Mouse (Mus musculus) thymus, adult 18-20 months (tissue): ENCODE measurements at regions not wholly inside any gene's neighbourhood (a gene's known extent, or its start where the extent isn't known, plus 50 kb on each side); places are given as distances from the start of the nearest gene placed in this dataset.
"Not testable (repeated sequence)": the region's sequence is repeated elsewhere in the genome, so short reads cannot be mapped to it uniquely, and the experiment has no call there.

Experiments used
- DNase-seq, 2 experiments: peaks; one replicate each; pipeline ENCODE4 v3.0.0; 2022; ENCODE audit warnings: mixed read lengths in 2 of 2

- DNase-seq: not testable (repeated sequence)
Observed at GRCm38 (mm10) chr12:117327086-117327485, 189.2 kb upstream of the Rapgef5 start.

DNA sequence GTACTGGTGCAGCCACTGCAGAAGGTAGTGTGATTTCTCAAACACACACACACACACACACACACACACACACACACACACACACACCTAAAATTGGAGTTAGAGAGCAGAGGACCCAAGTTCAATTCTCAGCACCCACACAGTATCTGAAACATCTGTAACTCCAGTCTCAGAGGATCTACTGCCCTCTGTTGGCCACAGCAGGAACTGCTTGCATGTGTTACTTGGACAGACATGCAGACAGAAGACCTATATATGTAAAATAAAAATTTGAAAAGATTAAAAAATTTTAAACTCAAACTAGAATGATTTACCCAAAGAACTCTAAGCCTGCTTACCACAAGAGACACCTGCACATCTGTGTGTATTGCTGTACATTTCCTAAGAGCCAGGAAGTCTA lies 185.9 kb upstream of the Rapgef5 start:
- DNase-seq: no peak

GRCm38 (mm10) chr12:117336856-117337255 lies 179.4 kb upstream of the Rapgef5 start:
- DNase-seq: peak; percentile 35 to 36

DNA sequence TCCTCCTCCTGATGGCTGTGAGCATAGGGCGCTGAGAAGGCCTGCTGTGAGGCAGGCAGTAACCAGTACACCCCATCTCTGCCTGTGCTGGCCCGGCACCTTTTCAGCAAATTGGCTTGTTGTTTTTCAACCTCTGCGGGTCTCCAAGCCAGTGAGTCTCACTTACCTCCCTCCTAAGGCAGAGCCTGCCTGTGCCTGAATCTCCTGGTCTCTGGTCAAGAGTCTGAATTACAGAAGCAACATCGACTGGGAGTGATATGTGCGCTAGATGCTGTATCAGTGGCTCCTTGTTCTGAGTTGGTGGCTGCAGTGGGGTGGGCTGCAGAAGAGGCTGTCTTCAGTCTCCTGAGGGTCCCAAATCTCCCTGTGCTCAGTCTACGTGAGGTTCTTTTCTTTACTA lies 174.0 kb upstream of the Rapgef5 start:
- no peak for DNase-seq

GRCm38 (mm10) chr12:117343121-117343520 lies 173.2 kb upstream of the Rapgef5 start:
- DNase-seq: no peak

- DNase-seq: not testable (repeated sequence)
Observed at GRCm38 (mm10) chr12:117343605-117344004, 172.7 kb upstream of the Rapgef5 start.

- no peak for DNase-seq
Observed at GRCm38 (mm10) chr12:117344266-117345087, 171.8 kb upstream of the Rapgef5 start.

- DNase-seq: no peak
Observed at GRCm38 (mm10) chr12:117345088-117345977, 170.9 kb upstream of the Rapgef5 start.

DNA sequence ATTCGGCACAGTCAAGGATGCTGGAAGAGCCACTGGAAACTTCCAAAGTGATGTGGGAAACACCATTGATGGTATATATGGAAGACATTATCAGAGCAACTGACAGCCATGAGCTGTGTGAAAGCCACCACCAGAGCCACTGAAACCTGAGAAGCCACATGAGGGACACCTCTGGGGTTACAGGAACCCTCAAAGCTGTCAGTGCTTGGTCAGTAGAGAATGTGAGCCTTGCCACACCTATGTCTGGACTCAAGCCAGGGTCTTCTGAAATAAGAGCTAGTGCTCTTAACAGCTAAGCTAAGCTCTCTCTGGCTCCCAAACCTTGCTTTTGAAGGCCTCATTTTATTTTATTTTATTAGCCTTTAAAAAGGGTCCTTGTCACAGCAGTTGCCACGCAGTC lies 170.2 kb upstream of the Rapgef5 start:
- DNase-seq: no peak

DNA sequence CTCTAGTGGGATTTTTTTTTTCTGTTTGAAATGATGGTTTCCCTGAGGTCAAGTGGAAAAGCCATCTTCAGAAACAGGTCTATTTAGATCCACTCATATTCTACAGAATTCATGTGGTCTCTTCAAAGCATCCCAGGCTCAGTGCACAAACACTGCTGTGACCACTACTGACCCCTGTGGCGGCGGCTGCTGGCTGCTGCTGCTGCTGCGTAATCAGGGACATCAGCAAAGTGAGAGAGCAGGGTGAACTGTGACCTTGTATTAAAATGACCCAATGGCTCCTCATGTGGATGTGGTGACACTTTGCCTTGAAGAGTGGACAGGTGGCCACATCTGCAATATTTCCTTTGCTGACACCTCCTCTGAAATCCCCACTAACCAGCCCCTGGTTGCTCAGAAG lies 169.1 kb upstream of the Rapgef5 start:
- no peak for DNase-seq

DNA sequence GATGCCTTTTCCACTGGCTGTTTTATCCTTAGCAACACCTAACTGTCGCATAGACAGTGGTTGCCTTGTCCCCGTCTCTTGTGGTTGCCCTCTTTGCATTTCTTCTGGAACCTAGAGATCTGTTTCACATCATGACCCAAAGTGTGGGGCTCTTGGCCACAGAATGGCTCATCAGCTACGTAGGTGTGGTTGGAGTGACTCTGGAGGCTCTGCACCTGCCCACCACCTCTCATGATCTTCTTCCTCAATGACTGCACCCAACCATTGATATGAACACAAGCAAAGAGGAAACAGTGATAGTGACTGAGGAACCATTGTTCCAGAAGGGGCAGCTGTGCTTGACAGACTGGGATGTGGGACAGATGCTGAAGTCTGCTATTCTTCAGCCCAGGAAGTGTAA lies 167.8 kb upstream of the Rapgef5 start:
- no peak for DNase-seq

DNA sequence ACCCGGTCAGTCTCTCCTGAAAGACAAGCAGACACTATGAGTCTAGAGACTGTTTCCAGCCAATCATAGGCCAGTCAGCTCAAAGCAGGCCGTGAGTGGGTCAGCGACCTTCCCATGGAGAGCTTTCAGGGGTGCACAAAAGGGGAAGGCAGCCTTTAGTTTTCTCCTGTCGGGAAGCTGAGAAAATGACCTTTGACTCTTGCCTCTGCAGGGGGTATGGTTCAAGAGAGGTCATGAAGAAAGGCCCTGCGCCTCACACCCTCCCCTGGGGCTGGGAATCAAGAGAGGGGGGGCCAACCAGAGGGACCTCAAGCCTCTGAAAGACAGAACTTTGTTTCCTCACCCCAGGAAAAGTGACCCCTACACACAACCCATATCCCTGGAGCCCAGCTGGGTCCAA lies 164.4 kb upstream of the Rapgef5 start:
- no peak for DNase-seq

DNA sequence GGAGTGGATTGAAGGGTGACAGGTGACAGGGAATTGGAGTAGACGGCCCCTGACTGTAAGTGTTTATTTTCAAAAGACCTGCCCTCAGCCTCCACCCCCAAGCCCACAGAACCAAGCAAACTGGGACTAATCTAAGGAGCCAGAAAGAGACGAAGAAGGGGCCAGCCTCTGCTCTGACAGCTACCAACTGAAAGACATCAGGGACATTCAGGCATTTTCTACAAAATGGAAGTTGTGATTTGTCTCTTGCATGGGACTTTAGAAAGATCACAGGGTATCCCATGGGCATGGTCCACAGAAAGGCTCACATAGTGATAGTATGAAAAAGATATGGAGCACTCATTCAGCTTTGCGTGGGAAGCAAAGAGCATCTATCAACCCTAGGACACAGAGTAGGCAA lies 163.8 kb upstream of the Rapgef5 start:
- DNase-seq: no peak

GRCm38 (mm10) chr12:117352938-117353337 lies 163.3 kb upstream of the Rapgef5 start:
- DNase-seq: no peak

- DNase-seq: no peak
Observed at GRCm38 (mm10) chr12:117357811-117358210, 158.5 kb upstream of the Rapgef5 start.

- no peak for DNase-seq
Observed at GRCm38 (mm10) chr12:117358891-117359290, 157.4 kb upstream of the Rapgef5 start.

DNA sequence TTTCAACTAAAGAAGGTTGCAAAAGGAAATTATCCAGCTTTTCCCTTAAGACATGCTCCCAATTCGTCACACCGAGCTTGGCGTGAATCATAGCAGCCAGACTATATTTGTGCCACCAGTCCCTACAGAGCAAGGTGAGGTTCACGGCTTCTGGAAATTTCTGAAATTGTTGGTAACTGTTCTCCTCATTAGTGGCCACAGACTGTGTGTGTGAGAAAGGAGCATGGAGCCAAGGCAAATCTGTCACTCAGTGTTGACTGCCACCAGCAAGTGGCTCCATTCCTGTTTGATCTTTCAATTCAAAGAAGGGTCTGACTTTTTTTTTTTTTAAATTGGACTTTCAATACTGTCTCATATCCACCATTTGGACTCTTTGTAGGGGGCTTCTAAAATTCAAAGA lies 156.1 kb upstream of the Rapgef5 start:
- DNase-seq: no peak

DNA sequence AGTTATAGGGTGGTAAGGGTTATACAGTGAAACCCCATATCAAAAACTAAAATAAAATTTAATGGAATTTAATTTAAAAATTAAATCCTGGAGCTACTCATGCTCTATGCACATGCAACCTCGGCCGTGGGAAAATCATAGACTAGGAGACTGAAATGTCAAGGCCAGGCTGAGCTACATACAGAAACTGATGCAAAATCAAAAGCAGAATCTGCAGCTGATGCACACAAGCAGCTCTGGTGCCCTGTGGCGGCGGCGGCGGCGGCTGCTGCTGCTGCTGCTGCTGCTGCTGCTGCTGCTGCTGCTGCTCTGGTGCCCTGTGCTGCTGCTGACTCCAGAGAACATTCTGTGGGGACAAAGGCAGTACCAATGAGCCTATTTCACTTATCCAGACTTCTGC lies 154.5 kb upstream of the Rapgef5 start:
- no peak for DNase-seq

- not testable (repeated sequence) for DNase-seq
Observed at GRCm38 (mm10) chr12:117363457-117363856, 152.8 kb upstream of the Rapgef5 start.

GRCm38 (mm10) chr12:117365181-117365580 lies 151.1 kb upstream of the Rapgef5 start:
- DNase-seq: no peak

- DNase-seq: no peak
Observed at GRCm38 (mm10) chr12:117365876-117366275, 150.4 kb upstream of the Rapgef5 start.

- no peak for DNase-seq
Observed at GRCm38 (mm10) chr12:117378297-117378887, 137.9 kb upstream of the Rapgef5 start.

GRCm38 (mm10) chr12:117379103-117379850 lies 137.0 kb upstream of the Rapgef5 start:
- DNase-seq: no peak
